Mouse (Mus musculus) neural tube, embryonic 11.5 days (tissue): ENCODE data around the gene Gm6583. TPM values are rescaled to one million over a fixed set of nuclear protein-coding genes. Genes with fewer than 3 reads are reported as not detected.

Experiments
- ATAC-seq: fragments of 200-750 bp; cut with Nextera tagmentation; 2 replicates; pipeline ENCODE4 v1.8.0; 2017; ENCODE audit warnings: moderate number of reproducible peaks, mild to moderate bottlenecking, moderate TSS enrichment, moderate library complexity; ENCODE audit not compliant: insufficient read depth, low FRiP score, low TSS enrichment
- DNase-seq: peaks from one replicate; pipeline ENCODE4 v3.0.0-alpha.2; 2015; ENCODE audit warnings: low spot score
- H3K27ac ChIP-seq: fragments of 300-500 bp; sonication (generic); 2 replicates; pipeline ENCODE4 v1.5.1; 2014; ENCODE audit warnings: low read depth, mild to moderate bottlenecking, low read length
- H3K27me3 ChIP-seq: fragments of 300-500 bp; sonication (generic); 2 replicates; pipeline ENCODE4 v1.6.1; 2014; ENCODE audit warnings: mild to moderate bottlenecking, low read length, mixed read lengths; ENCODE audit not compliant: control insufficient read depth, insufficient read depth
- H3K36me3 ChIP-seq: fragments of 300-500 bp; sonication (generic); 2 replicates; pipeline ENCODE4 v1.6.1; 2014; ENCODE audit warnings: mild to moderate bottlenecking, low read length, moderate library complexity, mixed read lengths; ENCODE audit not compliant: control insufficient read depth, insufficient read depth
- H3K4me1 ChIP-seq: fragments of 300-500 bp; sonication (generic); 2 replicates; pipeline ENCODE4 v1.6.1; 2014; ENCODE audit warnings: low read length, mixed read lengths; ENCODE audit not compliant: control insufficient read depth, insufficient read depth
- H3K4me2 ChIP-seq: fragments of 300-500 bp; sonication (generic); 2 replicates; pipeline ENCODE4 v1.6.1; 2014; ENCODE audit warnings: low read depth, mild to moderate bottlenecking, moderate library complexity
- H3K4me3 ChIP-seq: fragments of 300-500 bp; sonication (generic); 2 replicates; pipeline ENCODE4 v1.5.1; 2014; ENCODE audit warnings: low read depth, low read length
- H3K9ac ChIP-seq: fragments of 300-500 bp; sonication (generic); 2 replicates; pipeline ENCODE4 v1.6.1; 2014; ENCODE audit warnings: mild to moderate bottlenecking, low read length
- H3K9me3 ChIP-seq: fragments of 300-500 bp; sonication (generic); 2 replicates; pipeline ENCODE4 v1.6.1; 2016; ENCODE audit warnings: low read length; ENCODE audit not compliant: control insufficient read depth
- WGBS: fragments of 180-500 bp; shearing (Covaris S2); extraction: QIAGEN DNeasy Blood & Tissue Kit; methylation state at CpG from one replicate; pipeline ENCODE4 v1.1.7; 2014; 5-methylcytosine and 5-hydroxymethylcytosine counted together
- polyA plus RNA-seq: library from polyadenylated mRNA; unstranded; fragments of >200 nt; fragmentation: Nextera tagmentation; extraction: Ambion mirVana; gene quantifications from 2 replicates; pipeline ENCODE4 v1.2.1, GENCODE M21; 2014

Gene Gm6583
- polyA plus RNA-seq, 1 experiment from 2014 or later, result 0.20 TPM

DNA sequence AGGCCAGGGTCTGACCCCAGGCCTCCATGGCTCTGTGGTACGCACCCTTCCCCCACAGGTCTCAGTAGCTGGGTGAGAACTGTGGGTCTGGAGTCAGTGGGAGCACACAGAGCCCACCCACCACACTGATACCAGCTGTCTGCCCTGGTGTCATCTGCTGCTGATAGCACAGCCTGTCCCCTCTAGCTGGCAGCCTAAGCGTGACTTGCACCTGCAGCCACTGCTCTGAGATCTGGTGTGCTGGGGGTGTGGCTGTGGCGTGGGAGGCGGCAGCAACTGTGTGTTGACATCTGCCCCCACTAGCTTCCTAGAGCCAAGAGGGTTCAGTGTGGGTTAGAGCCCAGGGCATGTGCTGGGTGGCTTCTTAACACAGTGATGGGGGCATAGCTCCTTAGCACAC is 20.3 kb upstream of the Gm6583 start:
- H3K9ac ChIP-seq, result no peak overlapping the region; the same call in 1 of the 2 replicates
- 89% methylated on average over 4 of the region's 4 CpGs for WGBS
- peaks cover 5% of the 10 kb centered on the region for H3K36me3 ChIP-seq
- no peak for DNase-seq
- no peak overlapping the region for H3K27ac ChIP-seq
- H3K27me3 ChIP-seq, result no peaks in the 10 kb centered on the region
- no peaks in the 10 kb centered on the region for H3K9me3 ChIP-seq
- H3K4me3 ChIP-seq, result no peak overlapping the region
- no peak overlapping the region for H3K4me2 ChIP-seq
- ATAC-seq, result no peak
- peaks cover 12% of the 10 kb centered on the region for H3K4me1 ChIP-seq

DNA sequence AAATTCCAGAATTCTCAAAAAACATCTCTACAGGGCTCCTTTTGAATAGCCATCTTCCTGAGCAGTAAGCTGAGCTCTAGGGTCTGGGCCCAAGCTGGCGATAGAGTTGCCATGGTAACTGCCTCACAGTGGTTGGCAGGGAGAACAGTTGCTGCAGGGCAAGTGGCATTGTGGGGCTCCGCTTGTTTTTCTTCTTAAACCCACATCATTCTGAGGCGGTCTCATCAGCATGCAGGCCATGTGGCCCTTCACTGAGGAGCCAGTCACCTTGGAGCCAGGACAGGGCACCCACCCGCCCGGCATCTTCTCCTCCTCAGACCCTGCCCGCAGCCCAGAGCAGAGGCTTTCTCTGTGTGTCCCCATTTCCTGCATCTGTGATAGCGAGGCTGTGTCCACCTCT is 16.1 kb upstream of the Gm6583 start:
- Histone ChIP-seq H3K4me2 (no peak overlapping the region), H3K9me3 (no peaks in the 10 kb centered on the region), H3K4me1 (peaks cover 15% of the 10 kb centered on the region), H3K27ac (0 out of 2 replicates have a peak overlapping the region, but pooled peaks have one; percentile 11), H3K4me3 (no peak overlapping the region), H3K9ac (no peak overlapping the region), H3K27me3 (no peaks in the 10 kb centered on the region), H3K36me3 (peaks cover 10% of the 10 kb centered on the region)
- ATAC-seq (peak; percentile 85), DNase-seq (peak; percentile 73)
- 43% methylated on average over 7 of the region's 7 CpGs for WGBS

DNA sequence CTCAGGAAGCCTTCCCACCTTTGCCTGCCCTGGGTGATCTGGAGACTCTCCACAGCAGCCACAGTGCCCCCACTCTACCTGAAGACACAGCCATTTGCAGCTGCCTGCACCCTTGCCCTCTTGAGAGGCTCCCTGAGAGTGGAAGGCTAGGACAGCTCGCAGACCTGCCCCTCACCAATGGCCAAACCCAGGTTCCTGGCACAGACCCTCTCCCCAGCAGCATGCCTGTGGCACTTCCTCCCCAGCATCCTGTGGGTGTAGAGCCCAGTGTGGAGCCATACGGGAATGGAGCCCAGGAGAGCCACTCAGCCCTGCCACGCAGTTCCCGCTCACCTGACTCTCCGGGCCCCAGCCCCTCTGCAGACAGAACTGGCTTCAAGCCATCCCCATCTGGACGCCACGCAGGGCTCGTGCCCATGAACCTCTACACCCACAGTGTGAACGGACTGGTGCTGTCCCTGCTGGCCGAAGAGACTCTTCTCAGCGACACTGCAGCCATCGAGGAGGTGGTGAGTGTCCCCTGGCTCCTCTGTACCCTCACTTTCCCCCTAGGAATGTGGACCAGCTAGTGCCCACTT is 14.5 kb upstream of the Gm6583 start:
- Histone ChIP-seq H3K36me3 (peaks cover 10% of the 10 kb centered on the region), H3K9ac (no peak overlapping the region)

DNA sequence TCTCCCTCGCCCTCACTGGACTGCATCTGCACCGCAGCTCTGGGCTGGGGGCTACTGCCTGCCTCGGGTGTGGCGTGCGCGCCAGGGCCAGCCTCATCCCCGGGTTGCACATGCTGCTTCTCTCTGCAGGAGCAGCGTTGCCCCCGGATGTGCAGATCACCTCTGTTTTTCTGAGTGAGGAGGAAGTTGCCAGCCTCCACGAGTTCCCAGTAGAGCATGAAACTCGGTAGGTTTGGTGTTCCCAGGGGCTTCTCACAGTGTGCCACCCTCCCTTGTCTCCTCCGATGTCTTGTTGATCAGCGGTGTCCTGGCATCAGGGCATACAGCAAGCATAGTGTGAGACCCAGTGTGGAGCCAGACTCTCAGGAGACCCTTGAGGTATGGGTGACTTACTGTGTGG is 13.5 kb upstream of the Gm6583 start:
- H3K9me3 ChIP-seq, result no peaks in the 10 kb centered on the region
- no peak overlapping the region for H3K9ac ChIP-seq
- peaks cover 8% of the 10 kb centered on the region for H3K36me3 ChIP-seq
- WGBS, result 87% methylated on average over 13 of the region's 13 CpGs
- H3K4me3 ChIP-seq, result no peak overlapping the region
- no peak overlapping the region for H3K4me2 ChIP-seq
- ATAC-seq, result no peak
- H3K27ac ChIP-seq, result no peak overlapping the region
- H3K27me3 ChIP-seq, result no peaks in the 10 kb centered on the region
- H3K4me1 ChIP-seq, result peaks cover 15% of the 10 kb centered on the region
- DNase-seq, result no peak

More for the DNA sequence above, 14.5 kb upstream of the Gm6583 start:
- DNase-seq (no peak), ATAC-seq (no peak)
- WGBS, result 93% methylated on average over 12 of the region's 12 CpGs
- Histone ChIP-seq H3K27ac (no peak overlapping the region), H3K27me3 (no peaks in the 10 kb centered on the region), H3K4me2 (no peak overlapping the region), H3K4me3 (no peak overlapping the region), H3K9me3 (no peaks in the 10 kb centered on the region), H3K4me1 (peaks cover 15% of the 10 kb centered on the region)

DNA sequence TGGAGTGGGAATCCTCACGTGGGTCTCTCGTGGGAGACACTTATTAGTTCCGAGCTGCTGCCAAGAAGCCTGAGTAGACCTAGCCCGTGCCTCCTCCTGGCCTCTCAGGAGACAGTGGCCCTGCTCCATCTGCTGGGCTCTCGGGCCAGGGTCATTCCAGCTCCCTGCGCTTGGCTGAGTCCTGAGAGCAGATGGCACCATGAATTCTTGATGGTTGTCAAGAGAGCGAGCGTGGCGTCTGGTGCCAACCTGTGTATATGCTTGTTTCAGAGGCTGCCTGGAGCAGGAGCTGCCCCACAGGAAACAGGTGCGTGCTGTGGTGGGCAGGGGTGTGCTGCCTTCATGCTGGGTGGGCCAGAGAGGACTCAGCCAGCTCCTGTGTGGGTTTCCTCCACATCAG is 12.8 kb upstream of the Gm6583 start:
- Histone ChIP-seq H3K9ac (no peak overlapping the region), H3K4me2 (no peak overlapping the region), H3K9me3 (no peaks in the 10 kb centered on the region), H3K4me1 (peaks cover 15% of the 10 kb centered on the region), H3K4me3 (no peak overlapping the region), H3K27me3 (no peaks in the 10 kb centered on the region), H3K36me3 (peaks cover 5% of the 10 kb centered on the region), H3K27ac (no peak overlapping the region)
- ATAC-seq (no peak), DNase-seq (no peak)
- WGBS, result 91% methylated on average over 10 of the region's 10 CpGs

DNA sequence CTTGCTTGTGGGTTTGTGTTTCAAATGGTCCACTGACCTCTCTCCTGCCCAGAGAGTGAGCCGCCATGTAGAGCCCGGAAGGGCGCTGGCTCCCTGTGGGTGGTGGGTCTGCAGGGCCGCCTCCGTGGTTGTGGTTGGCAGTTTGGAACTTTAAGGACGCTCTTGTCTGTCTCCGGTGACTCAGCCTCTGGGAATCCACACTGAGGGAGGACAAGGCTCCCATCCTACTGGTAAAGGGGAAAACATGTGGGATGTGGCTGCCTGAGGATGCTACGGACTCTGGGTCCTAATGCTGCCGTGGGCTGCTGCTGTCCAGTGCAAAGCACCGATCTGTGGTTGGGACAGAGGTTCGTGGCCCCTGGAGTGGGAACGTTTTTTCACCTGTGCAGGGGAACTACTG is 12.1 kb upstream of the Gm6583 start:
- DNase-seq, result no peak
- Histone ChIP-seq H3K4me2 (no peak overlapping the region), H3K36me3 (peaks cover 5% of the 10 kb centered on the region), H3K4me3 (no peak overlapping the region), H3K9ac (no peak overlapping the region), H3K4me1 (peaks cover 14% of the 10 kb centered on the region), H3K27me3 (no peaks in the 10 kb centered on the region), H3K9me3 (no peaks in the 10 kb centered on the region), H3K27ac (no peak overlapping the region)
- no peak for ATAC-seq
- 92% methylated on average over 12 of the region's 12 CpGs for WGBS

DNA sequence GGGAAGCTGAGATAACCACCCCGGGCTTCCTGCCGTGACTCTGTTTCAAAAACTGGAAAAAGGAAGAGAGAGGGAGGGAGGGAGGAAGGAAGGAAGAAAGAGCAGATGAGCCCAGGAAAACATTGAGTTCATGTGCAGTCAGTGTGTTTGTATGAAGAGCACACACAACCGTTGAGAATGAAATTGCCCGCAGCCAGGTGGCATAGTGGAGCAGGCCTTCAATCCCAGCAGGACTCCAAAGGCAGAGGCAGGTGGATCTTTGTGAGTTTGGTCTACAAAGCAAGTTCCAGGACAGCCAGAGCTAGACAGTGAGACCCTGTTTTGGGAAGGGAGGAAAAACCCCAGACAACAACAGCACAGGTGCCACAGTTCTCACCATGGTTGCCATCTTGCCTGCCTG is 11.5 kb upstream of the Gm6583 start:
- ATAC-seq, result no peak

DNA sequence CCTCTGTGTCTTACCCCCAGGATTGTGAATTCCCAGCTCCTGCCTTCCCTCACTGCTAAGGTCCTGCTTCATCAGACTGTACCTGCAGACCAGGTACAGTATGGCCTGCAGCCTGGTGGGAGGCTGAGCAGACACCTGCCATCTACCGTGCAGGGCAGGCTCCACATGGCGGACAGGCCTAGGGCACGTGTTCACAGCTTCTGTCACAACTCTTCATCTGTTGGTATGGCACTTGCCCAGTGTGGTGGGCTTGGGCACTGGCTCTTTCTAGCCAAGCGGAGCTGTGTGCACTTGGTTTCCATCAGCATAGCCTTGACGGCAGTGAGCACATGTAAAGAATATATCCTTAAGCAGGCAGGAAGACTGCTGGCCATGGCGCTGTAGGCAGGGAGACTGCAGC is 11.0 kb upstream of the Gm6583 start:
- no peak overlapping the region for H3K4me3 ChIP-seq
- ATAC-seq, result no peak
- H3K9ac ChIP-seq, result no peak overlapping the region
- DNase-seq, result no peak
- H3K27ac ChIP-seq, result no peak overlapping the region
- H3K27me3 ChIP-seq, result no peaks in the 10 kb centered on the region
- H3K9me3 ChIP-seq, result no peaks in the 10 kb centered on the region
- WGBS, result 93% methylated on average over 6 of the region's 6 CpGs
- no peak overlapping the region for H3K4me2 ChIP-seq
- peaks cover 7% of the 10 kb centered on the region for H3K4me1 ChIP-seq
- peaks cover 5% of the 10 kb centered on the region for H3K36me3 ChIP-seq

More for the DNA sequence above, 11.5 kb upstream of the Gm6583 start:
- no peak overlapping the region for H3K4me2 ChIP-seq
- no peak overlapping the region for H3K27ac ChIP-seq
- WGBS, result 90% methylated on average over 4 of the region's 4 CpGs
- H3K4me3 ChIP-seq, result no peak overlapping the region
- no peak overlapping the region for H3K9ac ChIP-seq
- no peaks in the 10 kb centered on the region for H3K9me3 ChIP-seq
- no peak for DNase-seq
- H3K4me1 ChIP-seq, result peaks cover 8% of the 10 kb centered on the region
- H3K36me3 ChIP-seq, result peaks cover 5% of the 10 kb centered on the region
- H3K27me3 ChIP-seq, result no peaks in the 10 kb centered on the region

DNA sequence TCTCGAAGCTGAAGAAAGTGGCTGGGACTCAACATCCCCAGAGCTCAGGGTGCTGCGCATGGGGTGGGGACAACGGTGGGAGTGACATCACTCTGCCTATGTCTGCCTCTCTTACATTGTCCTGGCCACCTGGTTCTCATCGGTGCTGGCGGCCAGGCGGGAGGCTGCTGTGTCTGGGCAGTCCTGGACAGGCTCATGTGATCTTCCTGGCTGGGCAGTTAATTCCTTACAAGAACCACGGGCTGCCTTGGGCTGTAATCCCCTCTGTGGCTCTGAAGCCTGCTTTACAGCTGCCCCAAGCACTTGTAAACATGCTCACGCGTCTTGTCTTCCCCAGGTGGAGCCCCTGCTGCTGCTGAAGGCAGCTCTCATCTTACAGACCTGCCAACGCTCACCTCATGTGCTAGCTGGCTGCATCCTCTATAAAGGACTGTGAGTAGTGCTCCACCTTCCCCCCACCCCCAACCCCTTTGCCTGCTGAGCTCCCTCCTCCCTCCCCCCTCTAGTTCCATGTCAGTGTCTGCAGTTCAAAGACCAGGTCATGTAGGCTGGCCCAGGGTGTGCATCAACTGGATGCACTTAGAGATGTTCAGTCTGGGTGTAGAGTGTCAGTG is 8.5 kb upstream of the Gm6583 start:
- DNase-seq (no peak), ATAC-seq (no peak)
- no peaks in the 10 kb centered on the region for H3K27me3 ChIP-seq
- H3K9ac ChIP-seq, result no peak overlapping the region
- H3K4me3 ChIP-seq, result no peak overlapping the region
- no peaks in the 10 kb centered on the region for H3K9me3 ChIP-seq
- no peak overlapping the region for H3K4me2 ChIP-seq
- no peak overlapping the region for H3K27ac ChIP-seq
- H3K4me1 ChIP-seq, result no peaks in the 10 kb centered on the region
- 63% methylated on average over 10 of the region's 10 CpGs for WGBS
- no peaks in the 10 kb centered on the region; the same call in 1 of the 2 replicates for H3K36me3 ChIP-seq
